Mouse (Mus musculus) embryonic stem cell, embryonic (primary cell): ENCODE measurements at regions not wholly inside any gene's neighbourhood (a gene's known extent, or its start where the extent isn't known, plus 50 kb on each side); places are given as distances from the start of the nearest gene placed in this dataset.

Source experiments
- CTCF ChIA-PET, 4 experiments: fragments of 300-600 bp in 2 of 4; fragments of 350-600 bp in 2 of 4; sonication (Branson Sonifier 250); formaldehyde crosslinking; loops; one replicate each; lab custom pipeline; 2022; ENCODE audit warnings: inconsistent platforms in 2 of 4; lab: Charles Lee
- POLR2A ChIA-PET, 4 experiments: fragments of 300-600 bp in 2 of 4; fragments of 350-600 bp in 2 of 4; sonication (Branson Sonifier 250); formaldehyde crosslinking; loops; one replicate each; lab custom pipeline; 2022; ENCODE audit warnings: antibody characterized with exemption in 4 of 4, inconsistent platforms in 1 of 4; lab: Charles Lee

GRCm38 (mm10) chr8:6012206-6012605, 907.1 kb upstream of the Slc10a2 start:
- CTCF ChIA-PET, result no interaction called here
- POLR2A ChIA-PET, result no interaction called here

- ChIA-PET CTCF (no interaction called here), POLR2A (interaction anchor here in 1 of 4 experiments (0.8 kb wide), 1 partner anchor 10 kb away, joined by 3 read pairs; no protein-coding TSS in a partner anchor)
Measured at GRCm38 (mm10) chr8:6011182-6011581, 906.0 kb upstream of the Slc10a2 start.

- CTCF ChIA-PET, result no interaction called here
- POLR2A ChIA-PET, result interaction anchor here in 1 of 4 experiments (0.8 kb wide), 1 partner anchor 10 kb away, joined by 3 read pairs; no protein-coding TSS in a partner anchor
Measured at GRCm38 (mm10) chr8:6010712-6011111, 905.6 kb upstream of the Slc10a2 start.

GRCm38 (mm10) chr8:6002612-6003011, 897.5 kb upstream of the Slc10a2 start:
- ChIA-PET POLR2A (no interaction called here), CTCF (no interaction called here)

GRCm38 (mm10) chr8:5994846-5995245, 889.7 kb upstream of the Slc10a2 start:
- ChIA-PET POLR2A (no interaction called here), CTCF (no interaction called here)

- POLR2A ChIA-PET, result no interaction called here
- CTCF ChIA-PET, result no interaction called here
Measured at GRCm38 (mm10) chr8:5965403-5966015, 860.4 kb upstream of the Slc10a2 start.

- ChIA-PET CTCF (no interaction called here), POLR2A (no interaction called here)
Measured at GRCm38 (mm10) chr8:5964299-5964698, 859.1 kb upstream of the Slc10a2 start.

- ChIA-PET POLR2A (no interaction called here), CTCF (no interaction called here)
Measured at GRCm38 (mm10) chr8:5938057-5938456, 832.9 kb upstream of the Slc10a2 start.

- POLR2A ChIA-PET, result no interaction called here
- CTCF ChIA-PET, result no interaction called here
Measured at GRCm38 (mm10) chr8:5918136-5918535, 813.0 kb upstream of the Slc10a2 start.
